In the genomic region with DNA sequence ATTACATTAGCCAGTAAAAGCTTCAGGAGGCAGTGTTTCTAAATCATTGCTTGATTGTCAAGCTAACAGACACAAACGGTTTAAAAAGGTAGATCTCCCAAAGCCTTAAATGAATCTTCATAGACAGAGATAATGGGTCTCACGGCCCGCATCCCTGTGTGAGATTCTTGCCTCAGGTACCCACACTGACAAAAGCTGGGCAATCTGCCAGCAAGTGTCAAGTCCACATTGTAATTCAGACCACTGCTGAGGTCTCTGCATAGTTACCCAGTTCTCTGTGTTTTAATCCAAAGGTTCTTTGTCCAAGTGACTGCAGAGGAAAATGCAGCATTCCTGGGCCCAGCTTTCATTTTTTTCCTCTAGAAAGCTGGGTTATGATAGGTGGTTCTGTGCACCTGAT, we compare ENCODE assay signal across 17 mouse cellular contexts.
DNase-seq lines count a peak whose midpoint lies in the region; ATAC-seq and TF ChIP-seq lines count a peak whose summit lies in the region.
"Had no signal": no experiment of that assay in that cellular context is flagged by ENCODE, and none has a peak within 500 bp of the region (broad histone marks: within the 10 kb centered on the region; RNA-seq: fewer than 3 reads in every experiment).

No protein-coding gene starts in this region.

- TF ChIP-seq CTCF in hindbrain, postnatal 0 days (IDR thresholded peaks at IDR 0.05; ENCODE audit: low read depth): no peak
- no peak for TF ChIP-seq CTCF in midbrain, postnatal 0 days (IDR thresholded peaks at IDR 0.05)

- H3K4me3 ChIP-seq in hindbrain, postnatal 0 days (ENCODE audit: low read length): no peak overlapping the region
- H3K4me3 ChIP-seq in hindbrain, embryonic 16.5 days (ENCODE audit: low read length): no peak overlapping the region
- no peak overlapping the region for H3K4me3 ChIP-seq in midbrain, postnatal 0 days (ENCODE audit: low read depth, low read length)
- H3K4me3 ChIP-seq in midbrain, embryonic 13.5 days (replicated peaks): no peak overlapping the region
- H3K4me3 ChIP-seq: forebrain, embryonic 15.5 days; heart, embryonic 13.5 days; layer of hippocampus, adult 2 months; liver, embryonic 13.5 days had no signal

- no peaks in the 10 kb centered on the region for H3K4me1 ChIP-seq in hindbrain, postnatal 0 days (ENCODE audit: insufficient read depth, low read length)
- no peaks in the 10 kb centered on the region for H3K4me1 ChIP-seq in hindbrain, embryonic 16.5 days (ENCODE audit: control insufficient read depth, insufficient read depth, low read depth, low read length)
- no peaks in the 10 kb centered on the region for H3K4me1 ChIP-seq in midbrain, postnatal 0 days (ENCODE audit: insufficient read depth, low read length)
- H3K4me1 ChIP-seq in midbrain, embryonic 13.5 days (replicated peaks): peaks cover 4% of the 10 kb centered on the region; the same call in 1 of the 2 replicates
- H3K4me1 ChIP-seq: forebrain, embryonic 15.5 days; heart, embryonic 13.5 days; liver, embryonic 13.5 days had no signal

- H3K27ac ChIP-seq in hindbrain, postnatal 0 days: no peak overlapping the region
- H3K27ac ChIP-seq in hindbrain, embryonic 16.5 days (ENCODE audit: low read depth, low read length): no peak overlapping the region
- no peak overlapping the region for H3K27ac ChIP-seq in midbrain, postnatal 0 days (ENCODE audit: low read depth, low read length)
- no peak overlapping the region for H3K27ac ChIP-seq in midbrain, embryonic 13.5 days
- H3K27ac ChIP-seq: forebrain, embryonic 15.5 days; heart, embryonic 13.5 days; layer of hippocampus, adult 2 months; liver, embryonic 13.5 days had no signal

- peak; percentile 20 to 41 for DNase-seq in cerebellum, postnatal 10 days
- no peak for DNase-seq in cerebellum, adult 11 months
- peak; percentile 63 for DNase-seq in hindbrain, postnatal 0 days (ENCODE audit: low spot score)
- DNase-seq in midbrain, postnatal 0 days (ENCODE audit: low spot score): peak; percentile 66
- peak; percentile 50 to 63 for DNase-seq in kidney, postnatal 36 days
- no peak for DNase-seq in adrenal gland, adult (ENCODE audit: inconsistent age in 2 of 2, low spot score in 1 of 2)
- DNase-seq: adrenal gland, postnatal 14 days; heart, postnatal 36 days; liver, embryonic 13.5 days; spleen, adult 18-20 months; thymus, adult 18-20 months had no signal

- WGBS in hindbrain, postnatal 0 days: 32% methylated on average over 3 of the region's 3 CpGs
- WGBS in hindbrain, embryonic 16.5 days: 45% methylated on average over 3 of the region's 3 CpGs
- WGBS in midbrain, postnatal 0 days: 25% methylated on average over 3 of the region's 3 CpGs
- 57% methylated on average over 3 of the region's 3 CpGs for WGBS in midbrain, embryonic 13.5 days

- H3K4me2 ChIP-seq in hindbrain, postnatal 0 days (ENCODE audit: low read depth, low read length): no peak overlapping the region
- no peak overlapping the region for H3K4me2 ChIP-seq in hindbrain, embryonic 16.5 days (ENCODE audit: low read length)
- no peak overlapping the region for H3K4me2 ChIP-seq in midbrain, postnatal 0 days (ENCODE audit: low read depth, low read length, poor library complexity, severe bottlenecking)
- no peak overlapping the region for H3K4me2 ChIP-seq in midbrain, embryonic 13.5 days (replicated peaks)
- H3K4me2 ChIP-seq: forebrain, embryonic 15.5 days; heart, embryonic 13.5 days; liver, embryonic 13.5 days had no signal

- no peaks in the 10 kb centered on the region for H3K36me3 ChIP-seq in hindbrain, postnatal 0 days (ENCODE audit: insufficient read depth, low read length)
- no peaks in the 10 kb centered on the region for H3K36me3 ChIP-seq in hindbrain, embryonic 16.5 days (ENCODE audit: control insufficient read depth, insufficient read depth, low read length)
- H3K36me3 ChIP-seq in midbrain, postnatal 0 days (ENCODE audit: insufficient read depth, low read length): no peaks in the 10 kb centered on the region
- no peaks in the 10 kb centered on the region for H3K36me3 ChIP-seq in midbrain, embryonic 13.5 days
- H3K36me3 ChIP-seq: forebrain, embryonic 15.5 days; heart, embryonic 13.5 days; liver, embryonic 13.5 days had no signal

- H3K9ac ChIP-seq in hindbrain, postnatal 0 days (replicated peaks; ENCODE audit: low read length): no peak overlapping the region
- H3K9ac ChIP-seq in hindbrain, embryonic 16.5 days (ENCODE audit: low read depth, low read length): no peak overlapping the region
- no peak overlapping the region for H3K9ac ChIP-seq in midbrain, postnatal 0 days (replicated peaks; ENCODE audit: low read length, poor library complexity, severe bottlenecking)
- no peak overlapping the region for H3K9ac ChIP-seq in midbrain, embryonic 13.5 days (replicated peaks)
- H3K9ac ChIP-seq: forebrain, embryonic 15.5 days; heart, embryonic 13.5 days; liver, embryonic 13.5 days had no signal

- ATAC-seq in hindbrain, postnatal 0 days: no peak; the same call in 1 of the 2 replicates
- ATAC-seq in hindbrain, embryonic 16.5 days: no peak
- no peak for ATAC-seq in midbrain, postnatal 0 days (ENCODE audit: low FRiP score)
- ATAC-seq in midbrain, embryonic 13.5 days: no peak
- ATAC-seq: CD4-positive, CD25-positive, alpha-beta regulatory T cell, adult 4 months; forebrain, embryonic 15.5 days had no signal

- H3K27me3 ChIP-seq in hindbrain, postnatal 0 days (ENCODE audit: insufficient read depth, low read length): no peaks in the 10 kb centered on the region
- no peaks in the 10 kb centered on the region for H3K27me3 ChIP-seq in hindbrain, embryonic 16.5 days (replicated peaks; ENCODE audit: control insufficient read depth, insufficient read depth, low read length)
- H3K27me3 ChIP-seq in midbrain, postnatal 0 days (ENCODE audit: insufficient read depth, low read length): no peaks in the 10 kb centered on the region
- H3K27me3 ChIP-seq in midbrain, embryonic 13.5 days: no peaks in the 10 kb centered on the region
- H3K27me3 ChIP-seq: forebrain, embryonic 15.5 days; heart, embryonic 13.5 days; liver, embryonic 13.5 days had no signal

- no peaks in the 10 kb centered on the region for H3K9me3 ChIP-seq in hindbrain, postnatal 0 days (ENCODE audit: low read length)
- no peaks in the 10 kb centered on the region for H3K9me3 ChIP-seq in hindbrain, embryonic 16.5 days (ENCODE audit: control insufficient read depth, low read length)
- no peaks in the 10 kb centered on the region for H3K9me3 ChIP-seq in midbrain, postnatal 0 days (ENCODE audit: low read length)
- no peaks in the 10 kb centered on the region for H3K9me3 ChIP-seq in midbrain, embryonic 13.5 days
- H3K9me3 ChIP-seq: forebrain, embryonic 15.5 days; heart, embryonic 13.5 days; liver, embryonic 13.5 days had no signal

Comparison
In these comparisons a context has a peak if more than half of its experiments do, and no peak if none do; other contexts are left out.
1. DNase-seq: peak in cerebellum, postnatal 10 days (2 of 2), hindbrain, postnatal 0 days (single experiment), midbrain, postnatal 0 days (single experiment) and kidney, postnatal 36 days (2 of 2); none in cerebellum, adult 11 months (single experiment) and adrenal gland, adult (0 of 2).